Mouse (Mus musculus): ENCODE data around the gene Pygo1. TPM values are rescaled to one million over a fixed set of nuclear protein-coding genes. Genes with fewer than 3 reads are reported as not detected.
A peak's percentile ranks its signal among the peaks of the same experiment; 100 is the strongest.

Gene Pygo1
- 0.32 and 0.52 TPM in 2 replicates for polyA plus RNA-seq (2012; rRNA removed)

- TF ChIP-seq POLR2A (IDR thresholded peaks at IDR 0.05; ENCODE audit: control insufficient read depth, low read depth, low read length) (no peak), CTCF (IDR thresholded peaks at IDR 0.05; ENCODE audit: control insufficient read depth, insufficient read depth, insufficient replicate concordance, low read depth, low read length) (no peak)
- H3K36me3 ChIP-seq (ENCODE audit: control insufficient read depth, insufficient read depth, low read length), result no peaks in the 10 kb centered on the region
- H3K4me3 ChIP-seq (ENCODE audit: control insufficient read depth, low read depth, low read length), result peak within 1 kb of the TSS; percentile 75
- H3K27ac ChIP-seq (ENCODE audit: control insufficient read depth, insufficient read depth, low read depth, low read length), result no peak within 1 kb of the TSS
- H3K4me1 ChIP-seq (ENCODE audit: control insufficient read depth, insufficient read depth, low read length), result peaks cover 2% of the 10 kb centered on the region
- H3K27me3 ChIP-seq (ENCODE audit: control insufficient read depth, insufficient read depth, low read length), result no peaks in the 10 kb centered on the region
Measured at GRCm38 (mm10) chr9:72925021-72925934, at the start of gene Pygo1. Gene Pygo1 (plus strand): TSS chr9:72925645.

- peaks cover 2% of the 10 kb centered on the region; the same call in 1 of the 2 replicates for H3K4me1 ChIP-seq (ENCODE audit: control insufficient read depth, insufficient read depth, low read length)
- TF ChIP-seq POLR2A (IDR thresholded peaks at IDR 0.05; ENCODE audit: control insufficient read depth, low read depth, low read length) (no peak), CTCF (IDR thresholded peaks at IDR 0.05; ENCODE audit: control insufficient read depth, insufficient read depth, insufficient replicate concordance, low read depth, low read length) (no peak)
Measured at GRCm38 (mm10) chr9:72875878-72876277, 49.6 kb upstream of the Pygo1 start.

GRCm38 (mm10) chr9:72877905-72878304, 47.5 kb upstream of the Pygo1 start:
- Histone ChIP-seq H3K4me1 (ENCODE audit: control insufficient read depth, insufficient read depth, low read length) (peaks cover 2% of the 10 kb centered on the region; the same call in 1 of the 2 replicates), H3K27me3 (ENCODE audit: control insufficient read depth, insufficient read depth, low read length) (no peaks in the 10 kb centered on the region), H3K36me3 (ENCODE audit: control insufficient read depth, insufficient read depth, low read length) (no peaks in the 10 kb centered on the region), H3K4me3 (ENCODE audit: control insufficient read depth, low read depth, low read length) (no peak overlapping the region), H3K27ac (ENCODE audit: control insufficient read depth, insufficient read depth, low read depth, low read length) (no peak overlapping the region)
- no peak for TF ChIP-seq CTCF (IDR thresholded peaks at IDR 0.05; ENCODE audit: control insufficient read depth, insufficient read depth, insufficient replicate concordance, low read depth, low read length)

More at GRCm38 (mm10) chr9:72875878-72876277, 49.6 kb upstream of the Pygo1 start:
- no peak overlapping the region for H3K4me3 ChIP-seq (ENCODE audit: control insufficient read depth, low read depth, low read length)
- no peaks in the 10 kb centered on the region for H3K36me3 ChIP-seq (ENCODE audit: control insufficient read depth, insufficient read depth, low read length)
- H3K27me3 ChIP-seq (ENCODE audit: control insufficient read depth, insufficient read depth, low read length), result no peaks in the 10 kb centered on the region
- H3K27ac ChIP-seq (ENCODE audit: control insufficient read depth, insufficient read depth, low read depth, low read length), result no peak overlapping the region

GRCm38 (mm10) chr9:72878656-72879055, 46.8 kb upstream of the Pygo1 start:
- H3K27ac ChIP-seq (ENCODE audit: control insufficient read depth, insufficient read depth, low read depth, low read length), result no peak overlapping the region
- H3K36me3 ChIP-seq (ENCODE audit: control insufficient read depth, insufficient read depth, low read length), result no peaks in the 10 kb centered on the region
- no peaks in the 10 kb centered on the region for H3K27me3 ChIP-seq (ENCODE audit: control insufficient read depth, insufficient read depth, low read length)
- peaks cover 2% of the 10 kb centered on the region; the same call in 1 of the 2 replicates for H3K4me1 ChIP-seq (ENCODE audit: control insufficient read depth, insufficient read depth, low read length)
- TF ChIP-seq POLR2A (IDR thresholded peaks at IDR 0.05; ENCODE audit: control insufficient read depth, low read depth, low read length) (no peak), CTCF (IDR thresholded peaks at IDR 0.05; ENCODE audit: control insufficient read depth, insufficient read depth, insufficient replicate concordance, low read depth, low read length) (no peak)
- H3K4me3 ChIP-seq (ENCODE audit: control insufficient read depth, low read depth, low read length), result no peak overlapping the region

GRCm38 (mm10) chr9:72879601-72880000, 45.8 kb upstream of the Pygo1 start:
- H3K27ac ChIP-seq (ENCODE audit: control insufficient read depth, insufficient read depth, low read depth, low read length), result no peak overlapping the region
- H3K36me3 ChIP-seq (ENCODE audit: control insufficient read depth, insufficient read depth, low read length), result no peaks in the 10 kb centered on the region
- TF ChIP-seq CTCF (IDR thresholded peaks at IDR 0.05; ENCODE audit: control insufficient read depth, insufficient read depth, insufficient replicate concordance, low read depth, low read length), result no peak
- peaks cover 2% of the 10 kb centered on the region; the same call in 1 of the 2 replicates for H3K4me1 ChIP-seq (ENCODE audit: control insufficient read depth, insufficient read depth, low read length)
- no peaks in the 10 kb centered on the region for H3K27me3 ChIP-seq (ENCODE audit: control insufficient read depth, insufficient read depth, low read length)
- no peak overlapping the region for H3K4me3 ChIP-seq (ENCODE audit: control insufficient read depth, low read depth, low read length)

- H3K4me1 ChIP-seq (ENCODE audit: control insufficient read depth, insufficient read depth, low read length), result peaks cover 2% of the 10 kb centered on the region; the same call in 1 of the 2 replicates
Measured at GRCm38 (mm10) chr9:72880225-72880960, 45.1 kb upstream of the Pygo1 start.

More at GRCm38 (mm10) chr9:72880225-72880960, 45.1 kb upstream of the Pygo1 start:
- Histone ChIP-seq H3K36me3 (ENCODE audit: control insufficient read depth, insufficient read depth, low read length) (no peaks in the 10 kb centered on the region), H3K27ac (ENCODE audit: control insufficient read depth, insufficient read depth, low read depth, low read length) (no peak overlapping the region), H3K4me3 (ENCODE audit: control insufficient read depth, low read depth, low read length) (no peak overlapping the region), H3K27me3 (ENCODE audit: control insufficient read depth, insufficient read depth, low read length) (no peaks in the 10 kb centered on the region)
- no peak for TF ChIP-seq POLR2A (IDR thresholded peaks at IDR 0.05; ENCODE audit: control insufficient read depth, low read depth, low read length)
- no peak for TF ChIP-seq CTCF (IDR thresholded peaks at IDR 0.05; ENCODE audit: control insufficient read depth, insufficient read depth, insufficient replicate concordance, low read depth, low read length)
